Mouse (Mus musculus): Measurements from ENCODE around the gene Krtcap2. TPM values are rescaled to one million over a fixed set of nuclear protein-coding genes. Genes with fewer than 3 reads are reported as not detected.

Krtcap2 gene
- polyA plus RNA-seq, 1 experiment from 2014 or later, result 236 TPM

- ChIA-PET CTCF (interaction anchor here (0.8 to 5.9 kb wide), 4 partner anchors 9 to 43 kb away, joined by 3 to 66 read pairs (median 12); no protein-coding TSS in a partner anchor), POLR2A (interaction anchor here (1.2 kb wide), 1 partner anchor 14 kb away, joined by 4 read pairs; the partner anchor contains the start of gene Slc50a1)
- no peak for ATAC-seq
- no peaks in the 10 kb centered on the region for H3K27me3 ChIP-seq
- TF ChIP-seq CTCF (IDR thresholded peaks at IDR 0.05), result no peak
- no peak for DNase-seq (ENCODE audit: low read depth, low spot score)
- in situ Hi-C loops (cut with MboI; ENCODE audit: low pct_unique_long_range_greater_than_20kb), result loop anchor here (5.0 kb wide), 1 partner anchor 37 kb away; the partner anchor contains the start of genes Krtcap2 and Trim46
Measured at GRCm38 (mm10) chr3:89284261-89284660, 38.5 kb downstream of the Krtcap2 start.

DNA sequence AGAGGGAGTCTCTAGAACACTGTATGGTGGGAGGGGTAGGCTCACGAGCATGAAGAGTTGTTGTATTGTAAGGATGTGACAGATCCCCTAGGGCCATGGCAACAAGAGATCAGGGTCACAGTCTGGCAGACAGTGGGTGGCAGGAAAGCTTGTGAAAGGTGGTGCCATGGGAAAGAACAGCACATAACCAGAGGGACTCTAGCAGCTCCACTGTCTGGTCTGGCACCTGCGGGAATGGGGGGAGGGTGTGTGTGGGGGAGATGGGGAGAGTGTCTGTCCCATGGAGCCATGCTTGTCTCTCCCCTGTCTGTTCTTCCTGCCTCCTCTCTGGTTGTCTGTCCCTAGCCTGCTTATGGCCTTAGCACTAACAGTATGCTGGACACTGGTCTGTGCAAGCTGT, 39.8 kb downstream of the Krtcap2 start:
- ATAC-seq (no peak), DNase-seq (ENCODE audit: low read depth, low spot score) (no peak)
- no peaks in the 10 kb centered on the region for H3K27me3 ChIP-seq
- in situ Hi-C loops (cut with MboI; ENCODE audit: low pct_unique_long_range_greater_than_20kb), result no loop called here
- ChIA-PET CTCF (interaction anchor here (1.3 to 5.9 kb wide), 3 partner anchors 13 to 40 kb away, joined by 3 to 66 read pairs (median 33); partner anchors contain the start of genes Krtcap2 and Trim46), POLR2A (interaction anchor here (1.6 kb wide), 1 partner anchor 37 kb away, joined by 5 read pairs; no protein-coding TSS in a partner anchor)
- no peak for TF ChIP-seq CTCF (IDR thresholded peaks at IDR 0.05)

GRCm38 (mm10) chr3:89287286-89287685, 41.5 kb downstream of the Krtcap2 start:
- H3K27me3 ChIP-seq, result no peaks in the 10 kb centered on the region
- in situ Hi-C loops (cut with MboI; ENCODE audit: low pct_unique_long_range_greater_than_20kb), result no loop called here
- ChIA-PET POLR2A (interaction anchor here (0.6 to 4.6 kb wide), 7 partner anchors 8 to 197 kb away, joined by 3 to 31 read pairs (median 4); partner anchors contain the start of gene Trim46), CTCF (interaction anchor here (1.2 to 5.9 kb wide), 10 partner anchors 9 to 109 kb away, joined by 3 to 66 read pairs (median 6); partner anchors contain the start of genes Krtcap2 and Trim46)
- TF ChIP-seq CTCF (IDR thresholded peaks at IDR 0.05), result no peak
- DNase-seq (ENCODE audit: low read depth, low spot score) (no peak), ATAC-seq (no peak)

GRCm38 (mm10) chr3:89288503-89288928, 42.8 kb downstream of the Krtcap2 start:
- POLR2A ChIA-PET, result interaction anchor here (0.5 to 4.6 kb wide), 4 partner anchors 8 to 42 kb away, joined by 3 to 31 read pairs (median 4); no protein-coding TSS in a partner anchor
- TF ChIP-seq CTCF (IDR thresholded peaks at IDR 0.05), result no peak
- CTCF ChIA-PET, result interaction anchor here (0.7 to 5.9 kb wide), 8 partner anchors 10 to 108 kb away, joined by 3 to 66 read pairs (median 6); partner anchors contain the start of genes Krtcap2 and Trim46
- no peaks in the 10 kb centered on the region for H3K27me3 ChIP-seq
- DNase-seq (ENCODE audit: low read depth, low spot score) (no peak), ATAC-seq (no peak)
- in situ Hi-C loops (cut with MboI; ENCODE audit: low pct_unique_long_range_greater_than_20kb), result no loop called here

- no peak for DNase-seq (ENCODE audit: low read depth, low spot score)
- H3K27me3 ChIP-seq, result no peaks in the 10 kb centered on the region
- ChIA-PET POLR2A (interaction anchor here (1.7 kb wide), 1 partner anchor 11 kb away, joined by 5 read pairs; no protein-coding TSS in a partner anchor), CTCF (interaction anchor here (2.3 kb wide), 1 partner anchor 10 kb away, joined by 20 read pairs; the partner anchor contains the start of gene Efna1)
- in situ Hi-C loops (cut with MboI; ENCODE audit: low pct_unique_long_range_greater_than_20kb), result no loop called here
- ATAC-seq, result no peak
- TF ChIP-seq CTCF (IDR thresholded peaks at IDR 0.05), result no peak
Measured at GRCm38 (mm10) chr3:89291874-89292273, 46.1 kb downstream of the Krtcap2 start.

- CTCF ChIA-PET, result interaction anchor here (2.3 kb wide), 1 partner anchor 10 kb away, joined by 20 read pairs; the partner anchor contains the start of gene Efna1
- DNase-seq (ENCODE audit: low read depth, low spot score) (no peak), ATAC-seq (no peak)
- POLR2A ChIA-PET, result interaction anchor here (1.7 kb wide), 1 partner anchor 11 kb away, joined by 5 read pairs; no protein-coding TSS in a partner anchor
- no peak for TF ChIP-seq CTCF (IDR thresholded peaks at IDR 0.05)
- H3K27me3 ChIP-seq, result no peaks in the 10 kb centered on the region
- in situ Hi-C loops (cut with MboI; ENCODE audit: low pct_unique_long_range_greater_than_20kb), result no loop called here
Measured at GRCm38 (mm10) chr3:89292303-89292702, 46.5 kb downstream of the Krtcap2 start.

- H3K27me3 ChIP-seq, result no peaks in the 10 kb centered on the region
- no peak for TF ChIP-seq CTCF (IDR thresholded peaks at IDR 0.05)
- ChIA-PET POLR2A (interaction anchor here (1.7 kb wide), 1 partner anchor 10 kb away, joined by 5 read pairs; no protein-coding TSS in a partner anchor), CTCF (interaction anchor here (1.0 to 2.3 kb wide), 3 partner anchors 11 to 15 kb away, joined by 4 to 20 read pairs (median 5); partner anchors contain the start of gene Efna1)
- DNase-seq (ENCODE audit: low read depth, low spot score) (no peak), ATAC-seq (no peak)
- in situ Hi-C loops (cut with MboI; ENCODE audit: low pct_unique_long_range_greater_than_20kb), result no loop called here
Measured at GRCm38 (mm10) chr3:89293247-89293918, 47.6 kb downstream of the Krtcap2 start.

DNA sequence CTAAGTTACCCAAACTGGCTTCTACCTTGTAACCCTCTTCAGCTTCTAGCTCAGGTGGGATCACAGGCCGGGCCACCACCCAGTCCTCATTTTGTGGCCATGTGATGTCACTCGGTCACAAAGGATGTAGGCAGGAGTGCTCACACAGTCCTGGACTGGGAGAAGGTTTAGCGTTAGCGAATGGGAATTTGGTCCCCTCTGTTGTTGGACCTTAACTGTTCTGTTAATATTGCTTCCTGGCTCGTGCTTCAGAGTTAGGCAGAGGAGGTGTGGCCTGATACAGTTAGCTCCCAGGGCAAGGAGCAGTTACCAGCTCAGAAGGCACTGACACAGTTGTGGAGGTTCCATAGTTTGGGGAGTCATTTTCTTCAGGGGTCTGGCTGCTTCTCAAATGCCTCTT, 48.4 kb downstream of the Krtcap2 start:
- no peak for TF ChIP-seq CTCF (IDR thresholded peaks at IDR 0.05)

DNA sequence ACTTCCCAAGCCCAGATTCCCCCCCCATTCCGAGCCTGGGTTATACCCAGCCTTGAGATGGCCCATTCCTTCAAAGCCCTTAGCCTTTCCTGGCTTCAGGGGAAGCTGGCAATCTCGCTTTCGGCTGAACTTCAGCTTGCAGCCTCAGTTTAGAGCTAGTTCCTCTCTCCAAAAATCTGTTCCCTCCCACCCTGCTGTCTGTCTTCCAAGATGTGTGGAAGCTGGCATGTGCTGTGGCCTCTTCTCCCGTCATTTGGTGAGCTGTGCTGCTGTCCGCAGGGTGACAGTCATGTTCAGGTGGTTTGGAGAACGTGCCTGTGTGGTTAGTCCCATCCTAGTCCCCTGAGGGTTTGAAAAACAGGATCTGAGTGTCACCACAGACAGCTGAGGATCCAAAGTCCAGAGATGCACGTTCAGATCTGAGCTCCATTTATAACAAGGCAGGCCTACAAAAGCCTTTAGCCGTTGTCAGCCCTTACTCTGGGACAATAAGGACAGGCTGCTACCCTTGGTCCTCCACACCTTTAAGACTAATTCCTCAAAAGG, 50.0 kb downstream of the Krtcap2 start:
- no peak for TF ChIP-seq CTCF (IDR thresholded peaks at IDR 0.05)
- POLR2A ChIA-PET, result interaction anchor here (0.8 to 1.2 kb wide), 3 partner anchors 7 to 26 kb away, joined by 3 to 5 read pairs (median 4); no protein-coding TSS in a partner anchor

More for the DNA sequence above, 48.4 kb downstream of the Krtcap2 start:
- in situ Hi-C loops (cut with MboI; ENCODE audit: low pct_unique_long_range_greater_than_20kb), result no loop called here
- CTCF ChIA-PET, result interaction anchor here (1.0 to 2.3 kb wide), 3 partner anchors 11 to 14 kb away, joined by 4 to 20 read pairs (median 5); partner anchors contain the start of gene Efna1
- POLR2A ChIA-PET, result no interaction called here
- ATAC-seq, result no peak
- DNase-seq (ENCODE audit: low read depth, low spot score), result no peak
- no peaks in the 10 kb centered on the region for H3K27me3 ChIP-seq

More for the DNA sequence above, 50.0 kb downstream of the Krtcap2 start:
- CTCF ChIA-PET, result interaction anchor here (1.1 to 7.5 kb wide), 4 partner anchors 9 to 45 kb away, joined by 3 to 66 read pairs (median 9); no protein-coding TSS in a partner anchor
- no peaks in the 10 kb centered on the region for H3K27me3 ChIP-seq
- in situ Hi-C loops (cut with MboI; ENCODE audit: low pct_unique_long_range_greater_than_20kb), result no loop called here
- ATAC-seq, result no peak
- DNase-seq (ENCODE audit: low read depth, low spot score), result no peak

Data from Patski (cell line).